Mouse (Mus musculus): ENCODE results near the gene Npc1l1. TPM values are rescaled to one million over a fixed set of nuclear protein-coding genes. Genes with fewer than 3 reads are reported as not detected.

The Npc1l1 gene
- total and polyA plus RNA-seq, 3 experiments, result 0.10 TPM; not detected in 2

- DNase-seq (ENCODE audit: low read depth, low spot score), result no peak
- no peak overlapping the region for H3K9ac ChIP-seq (ENCODE audit: control insufficient read depth, low read depth, low read length, poor library complexity, severe bottlenecking)
- no peak for TF ChIP-seq JUND (IDR thresholded peaks at IDR 0.05; ENCODE audit: low read depth, low read length)
- TF ChIP-seq GATA1 (IDR thresholded peaks at IDR 0.05; ENCODE audit: low read depth, low read length), result no peak
- TF ChIP-seq TAL1 (IDR thresholded peaks at IDR 0.05; ENCODE audit: low read length), result no peak
- TF ChIP-seq RAD21 (IDR thresholded peaks at IDR 0.05; ENCODE audit: low read depth, low read length), result no peak
- TF ChIP-seq RCOR1 (IDR thresholded peaks at IDR 0.05; ENCODE audit: low read depth, low read length), result no peak
- TF ChIP-seq ZC3H11A (IDR thresholded peaks at IDR 0.05; ENCODE audit: low read depth, low read length), result no peak
- no peak for TF ChIP-seq EP300 (IDR thresholded peaks at IDR 0.05; ENCODE audit: low read depth in 1 of 2, low read length in 2 of 2)
- TF ChIP-seq NRF1 (IDR thresholded peaks at IDR 0.05; ENCODE audit: insufficient read depth, low read depth, low read length, poor library complexity, severe bottlenecking), result no peak
- TF ChIP-seq ZMIZ1 (IDR thresholded peaks at IDR 0.05; ENCODE audit: low read depth, low read length), result no peak
- no peak for TF ChIP-seq MYC (IDR thresholded peaks at IDR 0.05; ENCODE audit: low read depth, low read length)
- no peak for TF ChIP-seq HCFC1 (IDR thresholded peaks at IDR 0.05; ENCODE audit: low read depth, low read length)
- TF ChIP-seq ZKSCAN1 (IDR thresholded peaks at IDR 0.05; ENCODE audit: low read depth, low read length), result no peak
- TF ChIP-seq CHD1 (IDR thresholded peaks at IDR 0.05; ENCODE audit: low read depth, low read length), result no peak
- TF ChIP-seq CHD2 (IDR thresholded peaks at IDR 0.05; ENCODE audit: low read length), result no peak
- no peak for TF ChIP-seq ZNF384 (IDR thresholded peaks at IDR 0.05; ENCODE audit: low read depth, low read length)
- no peaks in the 10 kb centered on the region for H3K27me3 ChIP-seq (ENCODE audit: control insufficient read depth in 1 of 2, insufficient read depth in 2 of 2, low read length in 2 of 2)
- H3K36me3 ChIP-seq (ENCODE audit: control insufficient read depth in 1 of 2, insufficient read depth in 2 of 2, low read length in 2 of 2), result peaks cover 0 to 15% of the 10 kb centered on the region in 2 experiments; a peak in 3 of 4 replicates
- peaks cover 7 to 8% of the 10 kb centered on the region in 2 experiments for H3K4me1 ChIP-seq (ENCODE audit: control insufficient read depth in 1 of 2, insufficient read depth in 2 of 2, low read length in 2 of 2)
- no peaks in the 10 kb centered on the region for H3K9me3 ChIP-seq (replicated peaks; ENCODE audit: insufficient read depth, low read length)
- peaks cover 44% of the 10 kb centered on the region for H3K79me2 ChIP-seq (ENCODE audit: control insufficient read depth, insufficient read depth, low read length, poor library complexity)
- H3K4me3 ChIP-seq (ENCODE audit: control insufficient read depth in 1 of 2, insufficient read depth in 1 of 2, low read depth in 2 of 2, low read length in 2 of 2), result no peak overlapping the region
- no peak overlapping the region for H3K27ac ChIP-seq (ENCODE audit: control insufficient read depth, low read depth, low read length)
Observed at GRCm38 (mm10) chr11:6175506-6175905, 54.4 kb downstream of the Npc1l1 start.

DNA sequence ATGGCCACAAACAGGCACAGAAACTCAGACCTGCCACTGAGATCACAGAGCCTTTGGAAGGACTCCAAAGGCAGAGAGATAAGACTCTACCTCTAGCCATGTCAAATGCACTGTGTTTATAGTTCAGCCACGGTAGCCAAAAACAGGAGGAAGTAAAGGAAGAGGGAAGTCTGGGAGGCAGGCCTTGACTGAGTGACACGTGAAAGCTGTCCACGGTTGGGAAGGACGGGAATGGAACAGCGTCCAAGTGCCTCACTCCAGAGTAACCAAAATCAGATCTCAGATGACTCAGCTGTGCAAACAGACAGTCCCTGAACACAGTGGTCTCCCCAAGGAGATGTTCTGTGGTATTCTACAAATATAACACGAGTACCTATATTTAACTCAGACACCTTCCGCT lies 55.2 kb downstream of the Npc1l1 start:
- DNase-seq (ENCODE audit: low read depth, low spot score), result peak; percentile 94
- Histone ChIP-seq H3K9me3 (replicated peaks; ENCODE audit: insufficient read depth, low read length) (no peaks in the 10 kb centered on the region), H3K4me1 (ENCODE audit: control insufficient read depth in 1 of 2, insufficient read depth in 2 of 2, low read length in 2 of 2) (peaks cover 7 to 8% of the 10 kb centered on the region in 2 experiments), H3K79me2 (ENCODE audit: control insufficient read depth, insufficient read depth, low read length, poor library complexity) (peaks cover 47% of the 10 kb centered on the region), H3K36me3 (ENCODE audit: control insufficient read depth in 1 of 2, insufficient read depth in 2 of 2, low read length in 2 of 2) (peaks cover 1 to 15% of the 10 kb centered on the region in 2 experiments), H3K27ac (ENCODE audit: control insufficient read depth, low read depth, low read length) (no peak overlapping the region), H3K4me3 (ENCODE audit: control insufficient read depth in 1 of 2, insufficient read depth in 1 of 2, low read depth in 2 of 2, low read length in 2 of 2) (no peak overlapping the region), H3K9ac (ENCODE audit: control insufficient read depth, low read depth, low read length, poor library complexity, severe bottlenecking) (no peak overlapping the region), H3K27me3 (ENCODE audit: control insufficient read depth in 1 of 2, insufficient read depth in 2 of 2, low read length in 2 of 2) (no peaks in the 10 kb centered on the region)
- no peak for TF ChIP-seq USF2 (IDR thresholded peaks at IDR 0.05; ENCODE audit: borderline replicate concordance in 1 of 2, insufficient read depth in 1 of 2, low read depth in 1 of 2, low read length in 2 of 2)
- no peak for TF ChIP-seq TAL1 (IDR thresholded peaks at IDR 0.05; ENCODE audit: low read length)
- no peak for TF ChIP-seq CTCF (IDR thresholded peaks at IDR 0.05 in 2 of 3, conservative IDR thresholded peaks at IDR 0.05 in 1 of 3; ENCODE audit: control insufficient read depth in 1 of 3, insufficient read depth in 1 of 3, low read depth in 2 of 3, low read length in 3 of 3, poor library complexity in 1 of 3, severe bottlenecking in 1 of 3)
- TF ChIP-seq MXI1 (IDR thresholded peaks at IDR 0.05; ENCODE audit: low read depth, low read length), result peak; percentile 98
- no peak for TF ChIP-seq NELFE (IDR thresholded peaks at IDR 0.05; ENCODE audit: low read depth, low read length)
- peak; percentile 53; the same call in 1 of the 2 replicates for TF ChIP-seq ELF1 (IDR thresholded peaks at IDR 0.05; ENCODE audit: low read depth, low read length)
- TF ChIP-seq USF1 (IDR thresholded peaks at IDR 0.05; ENCODE audit: low read depth, low read length), result no peak
- TF ChIP-seq MAFK (IDR thresholded peaks at IDR 0.05; ENCODE audit: borderline replicate concordance, low read depth, low read length), result no peak
- TF ChIP-seq TCF12 (IDR thresholded peaks at IDR 0.05; ENCODE audit: low read depth, low read length), result no peak
- no peak for TF ChIP-seq POLR2A (IDR thresholded peaks at IDR 0.05; ENCODE audit: control insufficient read depth in 1 of 2, insufficient read depth in 1 of 2, low read depth in 1 of 2, low read length in 2 of 2, poor library complexity in 1 of 2)
- no peak for TF ChIP-seq POLR2AphosphoS2 (IDR thresholded peaks at IDR 0.05; ENCODE audit: low read length)
- TF ChIP-seq RAD21 (IDR thresholded peaks at IDR 0.05; ENCODE audit: low read depth, low read length), result no peak
- TF ChIP-seq MAZ (IDR thresholded peaks at IDR 0.05; ENCODE audit: low read depth, low read length), result no peak
- no peak for TF ChIP-seq JUND (IDR thresholded peaks at IDR 0.05; ENCODE audit: low read depth, low read length)
- TF ChIP-seq UBTF (IDR thresholded peaks at IDR 0.05; ENCODE audit: borderline replicate concordance, insufficient read depth, low read depth, low read length), result no peak
- TF ChIP-seq MAX (IDR thresholded peaks at IDR 0.05; ENCODE audit: low read length), result peak; percentile 87
- no peak for TF ChIP-seq NRF1 (IDR thresholded peaks at IDR 0.05; ENCODE audit: insufficient read depth, low read depth, low read length, poor library complexity, severe bottlenecking)
- no peak for TF ChIP-seq ZC3H11A (IDR thresholded peaks at IDR 0.05; ENCODE audit: low read depth, low read length)
- no peak for TF ChIP-seq SMC3 (IDR thresholded peaks at IDR 0.05; ENCODE audit: low read depth, low read length)
- TF ChIP-seq GATA1 (IDR thresholded peaks at IDR 0.05; ENCODE audit: low read depth, low read length), result peak; percentile 96
- TF ChIP-seq SIN3A (IDR thresholded peaks at IDR 0.05; ENCODE audit: low read length), result peak; percentile 95
- no peak for TF ChIP-seq MEF2A (IDR thresholded peaks at IDR 0.05; ENCODE audit: extremely low read depth, insufficient replicate concordance, low read depth, low read length, poor library complexity, severe bottlenecking)
- peak; percentile 48; the same call in 1 of the 2 replicates for TF ChIP-seq HCFC1 (IDR thresholded peaks at IDR 0.05; ENCODE audit: low read depth, low read length)
